Mouse (Mus musculus) hindbrain, postnatal 0 days (tissue): ENCODE measurements around the gene Tab2. TPM values are rescaled to one million over a fixed set of nuclear protein-coding genes. Genes with fewer than 3 reads are reported as not detected.
"Not testable (repeated sequence)": the region's sequence is repeated elsewhere in the genome, so short reads cannot be mapped to it uniquely, and the experiment has no call there.

Source experiments
- ATAC-seq: fragments of 200-750 bp; cut with Nextera tagmentation; 2 replicates; pipeline ENCODE4 v1.8.0; 2017; ENCODE audit warnings: mild to moderate bottlenecking, moderate TSS enrichment, moderate library complexity
- DNase-seq: peaks from one replicate; pipeline ENCODE4 v3.0.0-alpha.2; 2015; ENCODE audit warnings: low spot score
- H3K27ac ChIP-seq: fragments of 300-500 bp; sonication (generic); 2 replicates; pipeline ENCODE4 v1.5.1; 2014; ENCODE audit warnings: mild to moderate bottlenecking
- H3K27me3 ChIP-seq: fragments of 300-500 bp; sonication (generic); 2 replicates; pipeline ENCODE4 v1.6.1; 2014; ENCODE audit warnings: low read length, mixed read lengths; ENCODE audit not compliant: insufficient read depth
- H3K36me3 ChIP-seq: fragments of 300-500 bp; sonication (generic); 2 replicates; pipeline ENCODE4 v1.6.1; 2014; ENCODE audit warnings: low read length, mixed read lengths; ENCODE audit not compliant: insufficient read depth
- H3K4me1 ChIP-seq: fragments of 300-500 bp; sonication (generic); 2 replicates; pipeline ENCODE4 v1.6.1; 2014; ENCODE audit warnings: antibody characterized with exemption, low read length, mixed read lengths; ENCODE audit not compliant: insufficient read depth
- H3K4me2 ChIP-seq: fragments of 300-500 bp; sonication (generic); 2 replicates; pipeline ENCODE4 v1.6.1; 2014; ENCODE audit warnings: low read depth, mild to moderate bottlenecking, low read length, moderate library complexity, mixed read lengths
- H3K4me3 ChIP-seq: fragments of 300-500 bp; sonication (generic); 2 replicates; pipeline ENCODE4 v1.5.1; 2014; ENCODE audit warnings: low read length
- H3K9ac ChIP-seq: fragments of 300-500 bp; sonication (generic); replicated peaks from 2 replicates; pipeline ENCODE4 v1.6.1; 2014; ENCODE audit warnings: mild to moderate bottlenecking, low read length, moderate library complexity, mixed read lengths
- H3K9me3 ChIP-seq: fragments of 300-500 bp; sonication (generic); 2 replicates; pipeline ENCODE4 v1.6.1; 2016; ENCODE audit warnings: low read length, mixed read lengths
- CTCF ChIP-seq: IDR thresholded peaks from 2 replicates; pipeline ENCODE4 v1.5.1; 2016; ENCODE audit warnings: antibody characterized with exemption, control low read depth, low read depth
- WGBS: fragments of 180-500 bp; shearing (Covaris S2); extraction: QIAGEN DNeasy Blood & Tissue Kit; methylation state at CpG from one replicate; pipeline ENCODE4 v1.1.7; 2014; 5-methylcytosine and 5-hydroxymethylcytosine counted together
- polyA plus RNA-seq: library from polyadenylated mRNA; unstranded; fragments of >200 nt; fragmentation: Nextera tagmentation; extraction: Ambion mirVana; gene quantifications from 2 replicates; pipeline ENCODE4 v1.2.1, GENCODE M21; 2015
- total RNA-seq: library from RNA; depleted of rRNA; stranded (reverse); fragments of >200 nt; gene quantifications from 2 replicates; pipeline ENCODE4 v1.2.3, GENCODE M21; 2014

Tab2 gene
- total and polyA plus RNA-seq, 2 experiments from 2014 or later, result 12.0 to 64.3 TPM

DNA sequence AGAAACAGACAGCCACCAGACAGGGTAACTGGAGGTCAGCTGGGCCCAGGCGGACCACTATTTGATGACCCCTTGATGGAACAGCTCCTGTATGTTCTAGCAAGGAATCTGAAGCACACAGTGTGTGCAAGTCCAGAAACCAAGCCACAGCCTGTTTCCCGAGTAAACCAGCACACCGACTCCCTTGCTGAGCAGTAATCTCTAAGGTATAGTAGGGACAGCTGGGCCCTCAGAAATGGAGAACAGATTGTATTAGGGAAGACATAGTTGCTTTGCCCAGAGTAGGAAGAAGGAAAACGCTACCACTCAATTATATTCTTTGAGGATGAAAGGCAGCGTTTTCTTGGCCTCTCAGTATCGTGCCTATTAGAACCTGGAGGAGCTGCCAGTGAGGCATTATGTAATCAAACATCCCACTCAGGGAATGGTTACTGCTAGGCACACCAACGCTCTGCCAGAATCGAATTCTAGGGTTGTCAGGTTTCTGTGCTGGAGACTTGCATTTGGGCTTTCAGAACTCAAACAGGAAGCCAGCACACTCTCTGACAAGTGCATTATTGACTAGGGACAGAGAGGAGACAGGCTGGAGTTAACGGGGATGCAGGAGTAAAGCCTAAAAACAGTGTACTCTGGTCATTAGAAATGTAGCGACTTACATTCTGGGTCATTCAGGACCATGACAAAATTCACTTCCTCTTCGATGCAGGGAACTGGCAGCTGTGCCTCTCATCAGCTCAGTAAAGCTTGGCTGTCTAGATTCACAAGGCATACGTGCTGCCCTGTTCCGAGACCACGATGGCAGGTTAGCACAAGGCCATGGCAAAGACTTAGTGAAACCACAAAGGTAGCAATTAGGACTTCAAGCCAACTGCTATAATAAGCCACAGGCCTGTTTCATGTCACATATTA lies 55.1 kb downstream of the Tab2 start:
- H3K9ac ChIP-seq, result no peak overlapping the region
- peaks cover 9% of the 10 kb centered on the region; the same call in 1 of the 2 replicates for H3K36me3 ChIP-seq
- H3K27me3 ChIP-seq, result no peaks in the 10 kb centered on the region
- H3K4me1 ChIP-seq, result no peaks in the 10 kb centered on the region
- no peak for ATAC-seq
- WGBS, result 83% methylated on average over 14 of the region's 14 CpGs
- TF ChIP-seq CTCF, result no peak
- peak overlapping the region; percentile 26; the same call in 1 of the 2 replicates for H3K27ac ChIP-seq
- H3K4me3 ChIP-seq, result no peak overlapping the region
- H3K9me3 ChIP-seq, result no peaks in the 10 kb centered on the region
- DNase-seq, result no peak
- no peak overlapping the region for H3K4me2 ChIP-seq

DNA sequence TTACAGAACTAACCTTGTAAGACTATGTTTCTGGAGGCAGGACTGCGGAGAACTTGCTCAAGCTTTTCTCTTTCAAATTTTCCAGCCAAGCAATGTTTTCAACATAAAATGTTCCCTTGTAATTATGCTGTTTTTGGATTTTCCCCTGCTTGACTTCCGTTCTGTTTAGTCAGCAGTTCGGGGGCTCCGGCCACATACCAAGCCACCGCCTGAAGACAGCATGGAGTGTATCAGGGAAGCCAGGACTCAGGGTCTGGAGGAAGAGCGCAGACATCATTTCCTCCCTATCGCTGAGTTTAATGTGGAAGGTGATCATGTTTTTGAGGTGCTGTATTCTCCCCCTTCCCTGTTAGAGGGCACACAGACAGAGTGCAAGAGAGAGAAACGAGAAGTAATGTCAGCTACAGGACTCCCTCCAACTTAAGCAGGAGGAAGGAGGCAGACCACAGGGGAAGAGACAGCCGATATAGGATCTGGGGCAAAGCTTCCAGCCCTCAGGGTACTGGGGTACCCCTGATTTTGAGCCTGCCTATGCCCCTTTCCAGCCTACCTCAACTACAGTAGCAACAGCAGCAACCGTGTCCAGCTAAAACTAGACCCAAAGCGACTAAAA lies 67.7 kb downstream of the Tab2 start:
- Histone ChIP-seq H3K4me2 (no peak overlapping the region), H3K9me3 (no peaks in the 10 kb centered on the region), H3K9ac (no peak overlapping the region), H3K4me3 (no peak overlapping the region), H3K27ac (no peak overlapping the region), H3K4me1 (no peaks in the 10 kb centered on the region), H3K36me3 (no peaks in the 10 kb centered on the region), H3K27me3 (no peaks in the 10 kb centered on the region)
- ATAC-seq (no peak), DNase-seq (no peak)
- TF ChIP-seq CTCF, result no peak
- 80% methylated on average over 11 of the region's 11 CpGs for WGBS

DNA sequence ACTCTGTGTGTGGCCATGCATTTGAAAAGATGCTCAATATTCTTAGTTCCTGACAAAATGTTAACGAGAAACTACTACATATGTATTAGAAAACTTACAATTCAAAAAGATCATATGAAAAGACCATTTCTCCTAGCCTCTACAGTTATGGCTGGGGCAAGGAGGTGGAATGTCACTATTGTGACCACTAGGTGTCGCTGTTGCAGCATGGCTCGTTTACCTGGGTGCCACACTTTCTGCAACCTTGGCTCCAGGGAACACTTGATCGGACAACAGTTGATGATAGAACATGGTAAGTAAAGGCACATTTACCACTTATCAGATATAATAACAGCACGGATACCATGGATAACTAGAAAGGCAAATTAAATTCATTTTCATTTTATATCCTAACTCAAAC lies 72.5 kb downstream of the Tab2 start:
- DNase-seq, result peak; percentile 91
- Histone ChIP-seq H3K9ac (no peak overlapping the region), H3K36me3 (no peaks in the 10 kb centered on the region), H3K4me3 (no peak overlapping the region), H3K27ac (no peak overlapping the region), H3K27me3 (no peaks in the 10 kb centered on the region), H3K4me2 (no peak overlapping the region), H3K4me1 (no peaks in the 10 kb centered on the region), H3K9me3 (no peaks in the 10 kb centered on the region)
- ATAC-seq, result peak; percentile 84
- TF ChIP-seq CTCF, result peak; percentile 100
- WGBS, result 2% methylated on average over 5 of the region's 5 CpGs

DNA sequence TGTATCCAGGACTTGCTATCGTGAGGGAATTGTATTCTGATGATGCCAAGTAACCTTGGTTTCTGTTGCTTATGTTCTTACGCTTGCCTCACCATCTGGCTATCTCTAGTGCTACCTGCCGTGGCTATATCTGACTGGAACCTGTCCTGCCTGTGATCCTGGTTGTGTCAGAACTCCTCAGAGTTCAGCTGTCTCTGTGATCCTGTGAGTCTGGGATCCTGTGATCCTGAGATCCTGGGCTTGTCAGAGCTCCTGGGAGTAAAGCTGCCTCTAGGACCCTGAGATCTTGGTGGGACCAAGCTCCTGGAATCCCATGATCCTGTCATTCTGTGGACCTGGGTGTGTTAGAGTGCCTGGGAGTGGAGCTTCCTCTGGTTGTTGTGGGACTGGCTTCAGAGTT lies 74.1 kb downstream of the Tab2 start:
- no peak for TF ChIP-seq CTCF
- Histone ChIP-seq H3K9ac (no peak overlapping the region), H3K4me3 (no peak overlapping the region), H3K4me1 (no peaks in the 10 kb centered on the region), H3K27ac (no peak overlapping the region), H3K9me3 (no peaks in the 10 kb centered on the region), H3K4me2 (no peak overlapping the region), H3K27me3 (no peaks in the 10 kb centered on the region), H3K36me3 (no peaks in the 10 kb centered on the region)
- DNase-seq (no peak), ATAC-seq (no peak)
- WGBS, result 80% methylated on average over 3 of the region's 3 CpGs

DNA sequence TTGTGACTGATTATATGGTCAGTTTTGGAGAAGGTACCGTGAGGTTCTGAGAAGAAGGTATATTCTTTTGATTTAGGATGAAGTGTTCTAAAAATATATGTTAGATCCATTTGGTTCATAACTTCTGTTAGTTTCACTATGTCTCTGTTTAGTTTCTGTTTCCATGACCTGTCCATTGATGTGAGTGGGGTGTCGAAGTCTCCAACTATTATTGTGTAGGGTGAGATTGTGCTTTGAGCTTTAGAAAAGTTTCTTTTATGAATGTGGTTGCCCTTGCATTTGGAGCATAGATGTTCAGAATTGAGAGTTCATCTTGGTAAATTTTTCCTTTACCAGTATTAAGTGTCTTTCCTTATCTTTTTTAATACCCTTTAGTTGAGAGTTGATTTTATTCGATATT lies 75.7 kb downstream of the Tab2 start:
- not testable (repeated sequence) for H3K27ac ChIP-seq, H3K4me1 ChIP-seq, H3K4me3 ChIP-seq, ATAC-seq, DNase-seq, H3K4me2 ChIP-seq, H3K9ac ChIP-seq, H3K9me3 ChIP-seq, H3K27me3 ChIP-seq, H3K36me3 ChIP-seq
- WGBS, result 93% methylated on average over 3 of the region's 3 CpGs

DNA sequence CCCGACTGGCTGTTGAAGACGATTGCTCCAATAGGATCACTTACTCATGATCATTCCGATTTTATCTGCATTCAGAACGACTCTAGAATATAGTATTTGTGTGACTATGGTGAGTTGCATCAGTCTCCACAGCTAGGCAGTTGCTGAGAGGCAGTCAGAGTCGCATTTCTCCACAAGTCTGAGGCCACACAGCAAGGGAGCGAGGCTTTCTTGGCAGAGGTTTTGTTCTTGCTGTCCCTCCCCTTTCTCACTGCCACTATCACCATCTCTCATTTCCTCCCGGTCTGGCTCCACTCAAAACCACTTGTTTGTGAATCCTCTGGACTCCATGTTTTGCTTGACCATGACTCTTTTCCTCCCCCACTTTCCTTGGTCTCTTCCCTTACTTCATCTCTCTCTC lies 81.8 kb downstream of the Tab2 start:
- Histone ChIP-seq H3K27me3 (no peaks in the 10 kb centered on the region), H3K36me3 (no peaks in the 10 kb centered on the region), H3K4me1 (no peaks in the 10 kb centered on the region), H3K9ac (no peak overlapping the region), H3K9me3 (no peaks in the 10 kb centered on the region), H3K27ac (no peak overlapping the region), H3K4me3 (no peak overlapping the region), H3K4me2 (no peak overlapping the region)
- no peak for TF ChIP-seq CTCF
- ATAC-seq (no peak), DNase-seq (no peak)
- WGBS, result 70% methylated on average over 7 of the region's 7 CpGs
